Mouse (Mus musculus) MEL (cell line): Measurements from ENCODE around the gene 6330409D20Rik. TPM values are rescaled to one million over a fixed set of nuclear protein-coding genes. Genes with fewer than 3 reads are reported as not detected.

Experiments used
- DNase-seq: peaks from one replicate; pipeline ENCODE4 v3.0.0; 2011; ENCODE audit warnings: low read depth, low spot score
- H3K27ac ChIP-seq: 2 replicates; pipeline ENCODE4 v1.5.1; 2012; ENCODE audit warnings: low read depth, mild to moderate bottlenecking, control low read depth, low read length, moderate library complexity; ENCODE audit not compliant: control insufficient read depth
- H3K27me3 ChIP-seq, 2 experiments: fragments of 150-350 bp in 1 of 2; sonication (generic) in 1 of 2; 2 replicates each; pipeline ENCODE4 v1.6.1; 2012; ENCODE audit warnings: low read length in 2 of 2, mild to moderate bottlenecking in 2 of 2, improper control_type of control experiment in 1 of 2, moderate library complexity in 1 of 2; ENCODE audit not compliant: insufficient read depth in 2 of 2, control insufficient read depth in 1 of 2
- H3K36me3 ChIP-seq, 2 experiments: 2 replicates each; pipeline ENCODE4 v1.6.1; 2012 to 2014; ENCODE audit warnings: low read length in 2 of 2, improper control_type of control experiment in 1 of 2, inconsistent platforms in 1 of 2, mild to moderate bottlenecking in 1 of 2; ENCODE audit not compliant: insufficient read depth in 2 of 2, control insufficient read depth in 1 of 2
- H3K4me1 ChIP-seq, 2 experiments: fragments of 150-350 bp in 1 of 2; sonication (generic) in 1 of 2; 2 replicates each; pipeline ENCODE4 v1.6.1; 2012; ENCODE audit warnings: low read length in 2 of 2, improper control_type of control experiment in 1 of 2, mild to moderate bottlenecking in 1 of 2; ENCODE audit not compliant: insufficient read depth in 2 of 2, control insufficient read depth in 1 of 2
- H3K4me3 ChIP-seq, 2 experiments: fragments of 150-350 bp in 1 of 2; sonication (generic) in 1 of 2; 2 replicates each; pipeline ENCODE4 v1.5.1; 2012; ENCODE audit warnings: low read depth in 2 of 2, low read length in 2 of 2, mild to moderate bottlenecking in 2 of 2, moderate library complexity in 2 of 2, control low read depth in 1 of 2, improper control_type of control experiment in 1 of 2; ENCODE audit not compliant: control insufficient read depth in 1 of 2, insufficient read depth in 1 of 2
- H3K79me2 ChIP-seq: 2 replicates; pipeline ENCODE4 v1.6.1; 2012; ENCODE audit warnings: mild to moderate bottlenecking, low read length, moderate library complexity; ENCODE audit not compliant: control insufficient read depth, poor library complexity, insufficient read depth
- H3K9ac ChIP-seq: 2 replicates; pipeline ENCODE4 v1.6.1; 2012; ENCODE audit warnings: low read depth, mild to moderate bottlenecking, control low read depth, low read length, moderate library complexity; ENCODE audit not compliant: control insufficient read depth, poor library complexity, severe bottlenecking
- H3K9me3 ChIP-seq: fragments of 150-350 bp; sonication (generic); replicated peaks from 2 replicates; pipeline ENCODE4 v1.6.1; 2012; ENCODE audit warnings: mild to moderate bottlenecking, low read length, improper control_type of control experiment, moderate library complexity; ENCODE audit not compliant: insufficient read depth
- BHLHE40 ChIP-seq: IDR thresholded peaks from 2 replicates; pipeline ENCODE4 v1.6.1; 2012; ENCODE audit warnings: low read depth, mild to moderate bottlenecking, inconsistent platforms, low read length, improper control_type of control experiment, borderline replicate concordance
- CTCF ChIP-seq, 3 experiments: IDR thresholded peaks in 2 of 3; conservative IDR thresholded peaks in 1 of 3; 2 replicates each; pipeline ENCODE4 v1.5.1; 2011 to 2012; ENCODE audit warnings: low read length in 3 of 3, low read depth in 2 of 3, mild to moderate bottlenecking in 2 of 3, improper control_type of control experiment in 1 of 3, inconsistent platforms in 1 of 3, mixed read lengths in 1 of 3, moderate library complexity in 1 of 3; ENCODE audit not compliant: control insufficient read depth in 1 of 3, insufficient read depth in 1 of 3, poor library complexity in 1 of 3, severe bottlenecking in 1 of 3
- E2F4 ChIP-seq: IDR thresholded peaks from 2 replicates; pipeline ENCODE4 v1.6.1; 2011; ENCODE audit warnings: low read depth, low read length, improper control_type of control experiment, borderline replicate concordance
- EP300 ChIP-seq, 2 experiments: IDR thresholded peaks; 2 replicates each; pipeline ENCODE4 v1.6.1; 2011; ENCODE audit warnings: improper control_type of control experiment in 2 of 2, low read length in 2 of 2, low read depth in 1 of 2, mild to moderate bottlenecking in 1 of 2
- ETS1 ChIP-seq: IDR thresholded peaks from 2 replicates; pipeline ENCODE4 v1.6.1; 2012; ENCODE audit warnings: low read depth, mild to moderate bottlenecking, inconsistent platforms, low read length, improper control_type of control experiment, moderate library complexity
- HCFC1 ChIP-seq: IDR thresholded peaks from 2 replicates; pipeline ENCODE4 v1.6.1; 2012; ENCODE audit warnings: low read depth, mild to moderate bottlenecking, inconsistent platforms, low read length, improper control_type of control experiment, moderate library complexity
- KAT2A ChIP-seq: conservative IDR thresholded peaks from 2 replicates; pipeline ENCODE4 v1.6.1; 2012; ENCODE audit warnings: low read depth, low read length, improper control_type of control experiment, inconsistent platforms
- MAFK ChIP-seq: IDR thresholded peaks from 2 replicates; pipeline ENCODE4 v1.6.1; 2011; ENCODE audit warnings: low read depth, mild to moderate bottlenecking, low read length, improper control_type of control experiment, borderline replicate concordance
- MAX ChIP-seq: IDR thresholded peaks from 2 replicates; pipeline ENCODE4 v1.6.1; 2011; ENCODE audit warnings: low read length, improper control_type of control experiment
- MYB ChIP-seq: IDR thresholded peaks from 2 replicates; pipeline ENCODE4 v1.6.1; 2011; ENCODE audit warnings: mild to moderate bottlenecking, low read depth, low read length, improper control_type of control experiment
- MYC ChIP-seq: IDR thresholded peaks from 2 replicates; pipeline ENCODE4 v1.6.1; 2011; ENCODE audit warnings: low read depth, mild to moderate bottlenecking, low read length, improper control_type of control experiment, moderate library complexity
- NELFE ChIP-seq: IDR thresholded peaks from 2 replicates; pipeline ENCODE4 v1.6.1; 2011; ENCODE audit warnings: low read depth, low read length, improper control_type of control experiment
- POLR2AphosphoS2 ChIP-seq: IDR thresholded peaks from 2 replicates; pipeline ENCODE4 v1.6.1; 2011; ENCODE audit warnings: low read length, improper control_type of control experiment
- POLR2AphosphoS5 ChIP-seq: IDR thresholded peaks from 2 replicates; pipeline ENCODE4 v1.6.1; 2012; ENCODE audit warnings: low read depth, borderline replicate concordance, mild to moderate bottlenecking, inconsistent platforms, low read length, moderate library complexity, mixed read lengths
- RAD21 ChIP-seq: IDR thresholded peaks from 2 replicates; pipeline ENCODE4 v1.6.1; 2011; ENCODE audit warnings: mild to moderate bottlenecking, low read depth, low read length, improper control_type of control experiment
- RCOR1 ChIP-seq: IDR thresholded peaks from 2 replicates; pipeline ENCODE4 v1.6.1; 2012; ENCODE audit warnings: low read depth, mild to moderate bottlenecking, inconsistent platforms, low read length, improper control_type of control experiment
- SMC3 ChIP-seq: IDR thresholded peaks from 2 replicates; pipeline ENCODE4 v1.6.1; 2011; ENCODE audit warnings: low read depth, low read length, improper control_type of control experiment
- TAL1 ChIP-seq: IDR thresholded peaks from 2 replicates; pipeline ENCODE4 v1.6.1; 2012; ENCODE audit warnings: mild to moderate bottlenecking, inconsistent platforms, low read length, moderate library complexity, mixed read lengths
- TBP ChIP-seq: IDR thresholded peaks from 2 replicates; pipeline ENCODE4 v1.8.0; 2011; ENCODE audit warnings: low read depth, low read length, improper control_type of control experiment
- USF1 ChIP-seq: IDR thresholded peaks from 2 replicates; pipeline ENCODE4 v1.6.1; 2014; ENCODE audit warnings: low read depth, mild to moderate bottlenecking, inconsistent platforms, low read length, improper control_type of control experiment, moderate library complexity
- USF2 ChIP-seq, 2 experiments: IDR thresholded peaks; 2 replicates each; pipeline ENCODE4 v1.6.1; 2011 to 2012; ENCODE audit warnings: improper control_type of control experiment in 2 of 2, low read length in 2 of 2, borderline replicate concordance in 1 of 2, inconsistent platforms in 1 of 2, low read depth in 1 of 2, mild to moderate bottlenecking in 1 of 2; ENCODE audit not compliant: insufficient read depth in 1 of 2
- ZNF384 ChIP-seq: IDR thresholded peaks from 2 replicates; pipeline ENCODE4 v1.6.1; 2012; ENCODE audit warnings: low read depth, mild to moderate bottlenecking, inconsistent platforms, low read length, improper control_type of control experiment
- polyA plus RNA-seq, 2 experiments: library from polyadenylated mRNA; stranded (reverse) in 1 of 2; unstranded in 1 of 2; fragments of >175 nt in 1 of 2; fragments of >200 nt in 1 of 2; gene quantifications; 2 replicates each; pipeline versions ENCODE4 v1.2.1 to v1.2.4; 2012; ENCODE audit warnings: low replicate concordance in 2 of 2, low read depth in 1 of 2; ENCODE audit not compliant: insufficient read length in 2 of 2, insufficient read depth in 1 of 2, missing spikeins in 1 of 2
- total RNA-seq: library from RNA; depleted of rRNA; stranded (reverse); fragments of 300-350 nt; gene quantifications from 2 replicates; pipeline ENCODE4 v1.2.3, GENCODE M21; 2012

Gene 6330409D20Rik
- total and polyA plus RNA-seq, 3 experiments = not detected

GRCm38 (mm10) chr2:32724832-32725790 lies 15.7 kb downstream of the 6330409D20Rik start:
- DNase-seq = no peak
- peaks cover 0 to 8% of the 10 kb centered on the region in 2 experiments; a peak in 1 of 4 replicates for H3K4me1 ChIP-seq
- H3K27ac ChIP-seq = no peak overlapping the region
- no peaks in the 10 kb centered on the region for H3K27me3 ChIP-seq
- H3K9me3 ChIP-seq = no peaks in the 10 kb centered on the region
- no peaks in the 10 kb centered on the region; a peak in 1 of 4 replicates for H3K36me3 ChIP-seq
- H3K4me3 ChIP-seq = no peak overlapping the region
- H3K9ac ChIP-seq = no peak overlapping the region
- TF ChIP-seq POLR2AphosphoS2 (no peak), SMC3 (no peak), NELFE (no peak), MAX (no peak), BHLHE40 (no peak), TAL1 (no peak), KAT2A (no peak), TBP (no peak), USF1 (no peak), EP300 (IDR thresholded peaks at IDR 0.05; ENCODE audit: low read depth in 1 of 2, low read length in 2 of 2) (no peak), MYB (no peak), MYC (no peak), CTCF (IDR thresholded peaks at IDR 0.05 in 2 of 3, conservative IDR thresholded peaks at IDR 0.05 in 1 of 3; ENCODE audit: control insufficient read depth in 1 of 3, insufficient read depth in 1 of 3, low read depth in 2 of 3, low read length in 3 of 3, poor library complexity in 1 of 3, severe bottlenecking in 1 of 3) (no peak), RAD21 (no peak), POLR2AphosphoS5 (no peak), USF2 (IDR thresholded peaks at IDR 0.05; ENCODE audit: borderline replicate concordance in 1 of 2, insufficient read depth in 1 of 2, low read depth in 1 of 2, low read length in 2 of 2) (no peak), HCFC1 (no peak), ZNF384 (no peak), E2F4 (no peak)
- no peaks in the 10 kb centered on the region for H3K79me2 ChIP-seq

DNA sequence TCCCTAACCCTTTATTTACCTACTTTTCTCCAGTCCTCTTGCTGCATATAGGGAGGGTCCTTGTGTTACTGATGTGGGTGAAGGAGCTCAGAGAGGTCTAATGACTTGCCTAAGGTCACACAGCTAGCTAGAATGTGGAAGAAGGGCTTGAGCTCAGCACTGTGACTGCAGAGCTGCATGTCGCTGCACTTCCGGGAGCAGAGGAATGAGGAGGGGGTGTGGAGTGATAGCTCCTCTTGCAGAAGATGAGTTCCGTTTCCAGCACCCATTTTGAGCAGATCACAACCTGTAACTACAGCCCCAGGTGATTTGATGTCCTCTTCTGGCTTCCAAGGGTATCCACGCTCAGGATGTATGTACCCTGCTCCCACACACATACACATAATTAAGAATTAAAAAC lies 16.7 kb downstream of the 6330409D20Rik start:
- Histone ChIP-seq H3K27me3 (no peaks in the 10 kb centered on the region), H3K4me3 (no peak overlapping the region), H3K9me3 (no peaks in the 10 kb centered on the region), H3K4me1 (peaks cover 0 to 8% of the 10 kb centered on the region in 2 experiments; a peak in 1 of 4 replicates), H3K9ac (no peak overlapping the region), H3K79me2 (no peaks in the 10 kb centered on the region), H3K36me3 (no peaks in the 10 kb centered on the region; a peak in 1 of 4 replicates), H3K27ac (no peak overlapping the region)
- DNase-seq = no peak
- no peak for TF ChIP-seq USF2 (IDR thresholded peaks at IDR 0.05; ENCODE audit: borderline replicate concordance in 1 of 2, insufficient read depth in 1 of 2, low read depth in 1 of 2, low read length in 2 of 2)
- TF ChIP-seq EP300 (IDR thresholded peaks at IDR 0.05; ENCODE audit: low read depth in 1 of 2, low read length in 2 of 2) = no peak
- no peak for TF ChIP-seq MAFK
- no peak for TF ChIP-seq ETS1
- TF ChIP-seq RCOR1 = no peak
